Mouse (Mus musculus) lung, postnatal 36 days (tissue): ENCODE data around the gene Vma21-ps.
"Not testable (repeated sequence)": the region's sequence is repeated elsewhere in the genome, so short reads cannot be mapped to it uniquely, and the experiment has no call there.

Experiments
- DNase-seq: peaks from one replicate; pipeline ENCODE4 v3.0.0; 2022; ENCODE audit warnings: mixed read lengths

Gene Vma21-ps

DNA sequence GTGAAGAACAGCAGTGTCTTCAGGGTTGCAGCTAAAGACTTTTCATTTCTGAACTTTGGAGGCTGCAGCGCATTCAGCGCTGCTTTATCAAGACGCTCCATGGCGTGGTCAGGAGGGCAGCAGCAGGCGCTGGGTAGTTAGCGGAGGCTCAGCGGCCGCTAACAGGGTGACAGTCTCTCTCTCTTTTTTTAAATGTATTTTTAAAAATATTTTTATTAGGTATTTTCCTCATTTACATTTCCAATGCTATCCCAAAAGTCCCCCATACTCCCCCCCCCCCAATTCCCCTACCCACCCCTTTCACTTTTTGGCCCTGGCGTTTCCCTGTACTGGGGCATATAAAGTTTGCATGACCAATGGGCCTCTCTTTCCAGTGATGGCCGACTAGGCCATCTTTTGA, at the start of gene Vma21-ps:
TSS of gene Vma21-ps (minus strand) at position 101 of the 400 bp plus-strand sequence.
- DNase-seq, result not testable (repeated sequence)

GRCm38 (mm10) chr4:52543001-52543400, 46.0 kb upstream of the Vma21-ps start:
- DNase-seq, result no peak

GRCm38 (mm10) chr4:52530636-52531035, 33.6 kb upstream of the Vma21-ps start:
- DNase-seq, result no peak

DNA sequence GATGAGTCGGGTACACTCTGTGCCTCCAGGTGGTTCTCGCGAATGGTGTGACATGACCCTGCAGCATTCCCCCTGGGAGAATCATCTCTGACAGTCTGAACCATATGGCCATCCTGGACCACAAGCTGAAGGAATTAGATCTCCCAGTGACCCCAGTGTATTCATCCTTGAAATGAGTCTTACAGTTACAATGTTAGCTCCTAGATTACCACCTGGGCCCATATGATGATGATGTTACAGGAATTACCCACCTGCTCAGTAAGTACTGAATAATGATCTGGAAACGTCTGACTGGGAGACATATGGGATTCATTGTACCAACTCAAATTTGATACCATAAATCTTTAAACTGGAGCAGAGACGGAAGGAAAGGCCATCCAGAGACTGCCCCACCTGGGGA, 29.4 kb upstream of the Vma21-ps start:
- no peak for DNase-seq

DNA sequence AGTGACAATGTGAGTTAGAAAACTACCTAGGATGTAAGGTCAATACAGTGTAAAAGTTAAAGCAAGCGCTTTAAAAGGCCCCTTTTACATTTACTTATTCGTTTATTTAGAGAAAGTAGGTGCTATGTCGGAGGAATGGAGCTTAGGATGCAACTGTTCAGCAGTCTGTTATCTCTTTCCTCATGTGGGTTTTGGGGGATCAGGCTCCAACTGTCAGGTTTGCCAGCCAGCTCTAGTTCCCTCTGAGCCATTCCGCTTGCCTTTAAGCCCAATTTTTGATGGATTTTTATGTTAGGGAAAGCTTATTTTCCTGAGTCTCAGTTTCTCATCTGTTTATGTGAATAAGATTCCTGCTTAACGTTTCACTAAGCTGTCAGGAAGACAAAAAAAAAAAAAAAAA, 22.3 kb upstream of the Vma21-ps start:
- DNase-seq, result no peak

DNA sequence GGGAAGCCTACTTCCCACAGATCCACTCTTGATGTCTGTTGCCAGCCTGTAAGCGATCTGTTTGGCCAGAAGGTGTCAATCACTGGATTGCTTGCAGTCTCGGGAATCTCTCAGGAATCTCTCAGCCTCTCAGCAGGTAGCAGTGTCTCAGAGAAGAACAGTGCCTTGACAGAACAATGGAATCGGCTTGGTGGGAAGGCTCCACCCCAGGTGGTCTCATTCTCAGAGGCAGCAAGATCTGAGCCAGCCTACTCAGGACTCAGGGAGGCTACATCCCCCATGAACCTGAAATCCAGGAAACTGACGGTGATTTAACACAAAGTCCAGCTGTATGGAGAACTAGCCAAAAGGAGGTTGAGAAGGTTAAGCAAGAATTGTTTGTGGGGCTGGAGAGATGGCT, 20.5 kb upstream of the Vma21-ps start:
- no peak for DNase-seq

DNA sequence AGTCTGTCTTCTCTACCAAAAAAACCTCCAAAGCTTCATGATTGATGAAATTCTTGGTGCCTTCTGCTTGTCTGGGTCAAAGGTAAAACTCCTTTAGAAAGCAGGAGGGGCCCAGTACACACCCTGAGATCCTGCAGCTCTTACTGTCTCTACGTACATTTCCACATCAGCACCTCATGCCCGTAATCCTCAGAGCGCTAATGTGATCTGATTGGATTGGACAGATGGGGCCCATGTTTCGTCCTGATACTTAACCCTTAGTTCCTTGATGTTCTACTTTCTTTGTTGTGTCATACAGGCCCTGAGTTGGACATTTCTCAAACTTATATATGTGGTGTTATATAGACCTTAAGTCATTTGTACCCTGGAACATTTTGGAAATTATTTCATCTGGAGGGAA, 9.6 kb downstream of the Vma21-ps start:
- no peak for DNase-seq

DNA sequence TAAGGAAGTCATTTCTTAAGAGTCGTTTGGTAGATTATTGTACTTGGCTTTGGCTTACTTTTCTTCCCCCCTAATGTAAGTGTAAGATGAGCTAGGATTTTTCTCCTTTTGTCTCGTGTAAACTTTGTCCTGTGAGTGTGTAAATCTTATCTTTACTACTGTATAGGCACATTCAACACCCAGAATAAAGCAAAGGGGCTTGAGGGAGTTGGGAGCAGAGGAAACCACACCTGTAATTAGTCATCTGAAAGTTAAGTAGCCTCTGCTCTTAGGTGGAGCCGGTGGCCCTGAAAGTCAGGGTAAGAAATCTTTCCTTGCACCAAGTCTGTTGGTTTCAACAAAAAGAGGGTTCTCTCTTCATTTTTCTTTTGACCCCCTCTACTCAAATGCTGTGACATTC, 23.6 kb downstream of the Vma21-ps start:
- no peak for DNase-seq

DNA sequence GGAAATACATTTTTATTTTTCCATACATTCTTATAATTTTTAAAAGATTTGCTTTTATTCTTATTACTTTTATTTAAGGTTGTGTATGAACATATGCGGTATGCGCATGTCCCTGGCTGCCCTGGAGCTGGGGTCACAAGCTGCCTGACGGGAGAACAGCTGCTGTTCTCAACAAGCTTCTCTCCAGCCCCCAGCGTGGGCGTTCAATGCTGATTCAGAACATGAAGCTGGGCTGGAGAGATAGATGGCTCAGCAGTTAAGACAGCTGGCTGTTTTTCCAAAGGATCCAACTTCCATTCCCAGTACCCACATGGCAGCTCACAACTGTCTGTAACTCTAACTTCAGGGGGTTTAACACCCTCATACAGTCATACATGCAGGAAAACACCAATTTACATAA, 35.7 kb downstream of the Vma21-ps start:
- no peak for DNase-seq

DNA sequence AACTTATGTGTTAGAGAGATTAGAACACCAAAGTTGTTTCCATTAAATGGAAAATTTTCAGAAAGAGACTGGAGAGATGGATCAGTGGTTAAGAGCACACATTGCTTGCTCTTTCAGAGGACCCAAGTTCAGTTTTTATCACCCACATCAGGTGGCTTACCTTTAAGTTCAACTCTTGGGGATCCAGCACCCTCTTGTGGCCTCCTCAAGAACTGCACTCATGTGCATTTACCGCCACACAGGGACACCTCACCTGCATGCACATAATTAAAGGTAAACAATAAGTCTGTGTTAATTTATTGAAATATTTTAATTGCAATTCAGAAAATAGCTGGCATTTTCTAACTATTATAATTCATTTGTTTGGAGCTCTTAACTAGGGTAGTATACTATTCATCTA, 37.3 kb downstream of the Vma21-ps start:
- DNase-seq, result no peak
